Mouse (Mus musculus) layer of hippocampus, adult 2 months (tissue): ENCODE data around the gene 1700020A23Rik. TPM values are rescaled to one million over a fixed set of nuclear protein-coding genes. Genes with fewer than 3 reads are reported as not detected.

Experiments used
- DNase-seq, 2 experiments: peaks; one replicate each; pipeline ENCODE4 v3.0.0; 2022; ENCODE audit warnings: low spot score in 2 of 2
- H3K27ac ChIP-seq: fragments of 200-600 bp; 2 replicates; pipeline ENCODE4 v1.8.1; 2022
- H3K4me3 ChIP-seq: fragments of 200-600 bp; 2 replicates; pipeline ENCODE4 v1.8.1; 2022; ENCODE audit warnings: mild to moderate bottlenecking
- CTCF ChIP-seq: fragments of 200-600 bp; conservative IDR thresholded peaks from 2 replicates; pipeline ENCODE4 v1.8.1; 2022; ENCODE audit warnings: antibody characterized with exemption, mild to moderate bottlenecking, moderate library complexity
- total RNA-seq, 2 experiments: library from RNA; stranded (reverse); gene quantifications; 2 replicates each; pipeline ENCODE4 v1.2.3; 2021

The 1700020A23Rik gene
- total RNA-seq, 2 experiments from 2014 or later, result not detected

DNA sequence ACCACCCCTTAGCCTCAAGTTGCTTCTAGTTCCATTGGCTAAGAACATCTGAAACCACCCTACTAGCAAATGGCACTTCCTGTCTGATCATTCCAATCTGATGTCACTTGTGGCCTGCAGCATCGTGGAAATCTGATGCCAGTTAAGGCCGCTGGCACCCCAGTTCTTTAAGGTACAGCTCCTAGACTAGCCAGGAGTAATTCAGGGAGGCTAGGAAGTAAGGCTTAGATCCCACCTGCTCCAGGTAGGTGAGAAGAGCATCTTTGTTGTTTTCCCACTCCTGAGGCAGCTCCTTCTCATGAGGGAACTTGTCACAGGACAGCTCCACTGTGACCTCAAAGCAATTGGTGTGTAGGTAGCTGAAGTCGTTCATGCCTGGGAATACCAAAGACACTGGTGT is 12.2 kb upstream of the 1700020A23Rik start:
- no peak for DNase-seq
- no peak for TF ChIP-seq CTCF
- Histone ChIP-seq H3K27ac (no peak overlapping the region), H3K4me3 (no peak overlapping the region)

- DNase-seq, result no peak
- TF ChIP-seq CTCF, result no peak
- Histone ChIP-seq H3K4me3 (no peak overlapping the region), H3K27ac (no peak overlapping the region)
Observed at GRCm38 (mm10) chr2:130395696-130396095, 9.4 kb upstream of the 1700020A23Rik start.

GRCm38 (mm10) chr2:130397186-130397985 is 7.7 kb upstream of the 1700020A23Rik start, which contains the start of gene Cpxm1:
Cpxm1 (minus strand) TSS chr2:130397574.
- H3K4me3 ChIP-seq, result peak within 1 kb of the TSS; percentile 50
- no peak for TF ChIP-seq CTCF
- 0 out of 2 replicates have a peak within 1 kb of the TSS, but pooled peaks have one; percentile 23 for H3K27ac ChIP-seq
- no peak for DNase-seq

DNA sequence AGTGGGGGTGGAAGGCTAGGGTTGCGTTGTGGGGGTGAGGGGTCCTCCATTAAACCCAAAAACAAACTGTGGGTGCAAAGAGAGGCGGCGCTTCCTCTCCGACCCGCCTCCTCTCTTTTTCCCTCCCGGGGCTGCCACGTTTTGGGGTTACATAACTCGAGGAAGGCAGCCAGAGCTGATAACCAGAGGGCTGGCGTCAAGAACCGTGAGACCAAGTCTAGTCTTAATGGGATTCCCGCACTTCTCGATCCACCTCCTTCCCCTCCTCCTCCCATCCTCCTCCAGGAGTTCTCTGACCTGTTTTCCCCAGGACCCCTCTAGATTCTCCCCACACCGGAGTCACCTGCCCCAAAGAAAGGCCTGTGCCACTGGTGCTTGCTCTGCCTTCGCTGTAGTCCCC is 7.0 kb upstream of the 1700020A23Rik start:
- H3K27ac ChIP-seq, result no peak overlapping the region
- no peak for DNase-seq
- H3K4me3 ChIP-seq, result peak overlapping the region; percentile 50
- no peak for TF ChIP-seq CTCF

- no peak for TF ChIP-seq CTCF
- no peak overlapping the region for H3K4me3 ChIP-seq
- DNase-seq, result no peak
- H3K27ac ChIP-seq, result no peak overlapping the region
Observed at GRCm38 (mm10) chr2:130400046-130400445, 5.0 kb upstream of the 1700020A23Rik start.

GRCm38 (mm10) chr2:130401891-130402290 is 3.2 kb upstream of the 1700020A23Rik start:
- no peak for TF ChIP-seq CTCF
- DNase-seq, result no peak
- H3K4me3 ChIP-seq, result no peak overlapping the region
- H3K27ac ChIP-seq, result no peak overlapping the region

GRCm38 (mm10) chr2:130406178-130406577 is 1.1 kb downstream of the 1700020A23Rik start, which contains the start of gene Tmem239:
Tmem239 (plus strand) TSS chr2:130406478.
- no peak for TF ChIP-seq CTCF
- DNase-seq, result no peak
- no peak within 1 kb of the TSS for H3K27ac ChIP-seq
- H3K4me3 ChIP-seq, result no peak within 1 kb of the TSS

DNA sequence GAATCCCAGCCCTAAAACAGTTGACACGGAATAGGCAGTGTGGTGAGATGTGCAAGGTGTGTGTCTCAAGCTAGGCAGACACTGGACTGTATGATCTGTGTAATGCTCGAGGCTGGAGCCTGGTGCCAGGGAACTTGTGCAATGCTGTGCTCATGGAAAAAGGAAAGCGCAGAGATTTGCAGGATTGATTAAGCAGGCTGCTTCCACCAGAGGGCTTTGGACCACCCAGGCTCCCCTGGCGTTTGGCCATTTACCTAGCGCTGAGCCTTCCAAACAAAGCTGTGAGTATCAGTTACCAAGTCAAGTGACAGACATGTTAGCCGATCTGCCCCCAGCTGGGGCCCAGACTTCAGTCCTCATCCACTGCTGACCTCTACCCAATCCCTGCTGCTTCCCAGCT is 3.1 kb downstream of the 1700020A23Rik start:
- H3K4me3 ChIP-seq, result no peak overlapping the region
- no peak overlapping the region for H3K27ac ChIP-seq
- DNase-seq, result no peak
- TF ChIP-seq CTCF, result no peak

- TF ChIP-seq CTCF, result peak; percentile 99
- peak; percentile 70 to 89 for DNase-seq
- Histone ChIP-seq H3K27ac (no peak overlapping the region), H3K4me3 (no peak overlapping the region)
Observed at GRCm38 (mm10) chr2:130411558-130412495, 6.8 kb downstream of the 1700020A23Rik start.

DNA sequence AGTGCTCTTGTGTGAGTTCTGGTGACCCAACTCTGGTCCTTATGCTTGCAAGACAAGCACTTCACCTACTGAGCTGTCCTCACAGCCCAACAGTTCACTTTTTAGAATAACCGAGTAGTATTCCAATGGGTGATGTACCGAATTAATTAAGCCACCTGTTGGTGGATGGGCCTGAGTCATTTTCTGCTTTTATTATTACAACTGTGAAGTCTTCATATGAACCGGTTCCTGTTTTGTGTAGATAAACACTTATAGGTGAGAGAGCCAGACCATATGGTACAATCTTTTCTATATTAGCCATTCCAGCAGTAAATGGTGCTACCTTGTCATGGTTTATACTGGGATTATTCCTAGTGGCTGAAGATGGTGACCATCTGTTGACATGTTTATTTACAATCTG is 7.7 kb downstream of the 1700020A23Rik start:
- no peak for DNase-seq
- Histone ChIP-seq H3K4me3 (no peak overlapping the region), H3K27ac (no peak overlapping the region)
- TF ChIP-seq CTCF, result no peak

- H3K4me3 ChIP-seq, result no peak overlapping the region
- no peak for DNase-seq
- TF ChIP-seq CTCF, result peak; percentile 45
- no peak overlapping the region for H3K27ac ChIP-seq
Observed at GRCm38 (mm10) chr2:130414094-130414856, 9.2 kb downstream of the 1700020A23Rik start.
